Mouse (Mus musculus): ENCODE measurements around the gene Dcst1. TPM values are rescaled to one million over a fixed set of nuclear protein-coding genes. Genes with fewer than 3 reads are reported as not detected.

Gene Dcst1
- total RNA-seq, 4 experiments from 2014 or later: not detected

GRCm38 (mm10) chr3:89315195-89315929 lies 49.7 kb downstream of the Dcst1 start:
- DNase-seq (ENCODE audit: low spot score): peak; percentile 69

- DNase-seq (ENCODE audit: low spot score): no peak
Measured at GRCm38 (mm10) chr3:89314791-89315190, 50.3 kb downstream of the Dcst1 start.

GRCm38 (mm10) chr3:89314340-89314739 lies 50.7 kb downstream of the Dcst1 start:
- no peak for DNase-seq (ENCODE audit: low spot score)

GRCm38 (mm10) chr3:89308089-89308488 lies 57.0 kb downstream of the Dcst1 start:
- peak; percentile 73 for DNase-seq (ENCODE audit: low spot score)

- no peak for DNase-seq (ENCODE audit: low spot score)
Measured at GRCm38 (mm10) chr3:89305551-89306325, 59.3 kb downstream of the Dcst1 start.

- no peak for DNase-seq (ENCODE audit: low spot score)
Measured at GRCm38 (mm10) chr3:89305105-89305504, 59.9 kb downstream of the Dcst1 start.

GRCm38 (mm10) chr3:89304440-89304839 lies 60.6 kb downstream of the Dcst1 start:
- DNase-seq (ENCODE audit: low spot score): no peak

GRCm38 (mm10) chr3:89300514-89300913 lies 64.5 kb downstream of the Dcst1 start:
- DNase-seq (ENCODE audit: low spot score): no peak

Other genes with a start within 250 kb of the Dcst1 start
- gene Pklr, start 229.1 kb downstream of the Dcst1 start, total RNA-seq (2022): not detected
- gene Hcn3, start 205.1 kb downstream of the Dcst1 start, total RNA-seq (2022): under 1 TPM in 3 of 4 experiments, not detected in 1; 0.12 to 0.75 (median 0.72) TPM
- 10 to 100 TPM; 14.6 to 19.3 (median 17.2) TPM for gene Clk2, start 200.5 kb downstream of the Dcst1 start, total RNA-seq (2022)
- 10 to 100 TPM; 49.4 to 57.8 (median 53.3) TPM for gene Scamp3, start 187.8 kb downstream of the Dcst1 start, total RNA-seq (2022)
- gene Fam189b, start 182.1 kb downstream of the Dcst1 start, total RNA-seq (2022): 1 to 10 TPM; 2.6 to 4.8 (median 4.3) TPM
- gene Gba, start 162.3 kb downstream of the Dcst1 start, total RNA-seq (2022): 10 to 100 TPM; 17.0 to 19.8 (median 17.9) TPM
- 1 to 10 TPM; 3.2 to 9.8 (median 4.0) TPM for gene Thbs3, start 150.1 kb downstream of the Dcst1 start, total RNA-seq (2022)
- gene Mtx1, start 138.2 kb downstream of the Dcst1 start, total RNA-seq (2022): 10 to 100 TPM; 56.4 to 63.5 (median 59.5) TPM
- gene Muc1, start 136.2 kb downstream of the Dcst1 start, total RNA-seq (2022): under 1 TPM in 3 of 4 experiments, not detected in 1; 0.13 to 0.63 (median 0.49) TPM
- 100 to 1,000 TPM in 1 of 4 experiments, 10 to 100 TPM in 3; 87.0 to 108 (median 89.4) TPM for gene Krtcap2, start 119.3 kb downstream of the Dcst1 start, total RNA-seq (2022)
- under 1 TPM; 0.34 to 0.87 (median 0.83) TPM for gene Trim46, start 118.9 kb downstream of the Dcst1 start, total RNA-seq (2022)
- gene Dpm3, start 105.9 kb downstream of the Dcst1 start, total RNA-seq (2022): 10 to 100 TPM; 49.1 to 65.7 (median 53.6) TPM
- 10 to 100 TPM; 16.6 to 27.0 (median 21.0) TPM for gene Slc50a1, start 94.7 kb downstream of the Dcst1 start, total RNA-seq (2022)
- 10 to 100 TPM; 28.2 to 36.1 (median 32.6) TPM for gene Efna1, start 84.1 kb downstream of the Dcst1 start, total RNA-seq (2022)
- gene Efna3, start 42.3 kb downstream of the Dcst1 start, total RNA-seq (2022): under 1 TPM in 1 of 4 experiments, not detected in 3; 0.11 TPM
- under 1 TPM in 3 of 4 experiments, not detected in 1; 0.19 to 0.34 (median 0.27) TPM for gene Efna4, start 27.2 kb downstream of the Dcst1 start, total RNA-seq (2022)
- gene Adam15, start 15.3 kb downstream of the Dcst1 start, total RNA-seq (2022): 10 to 100 TPM; 43.3 to 52.5 (median 48.6) TPM
- gene Dcst2, start 3.3 kb downstream of the Dcst1 start, total RNA-seq (2022): not detected
- 10 to 100 TPM; 19.6 to 23.2 (median 22.9) TPM for gene Zbtb7b, start 29.5 kb upstream of the Dcst1 start, total RNA-seq (2022)
- 1 to 10 TPM in 2 of 4 experiments, under 1 TPM in 1, not detected in 1; 0.75 to 1.5 (median 1.2) TPM for gene Lenep, start 37.5 kb upstream of the Dcst1 start, total RNA-seq (2022)
- 10 to 100 TPM; 55.5 to 71.8 (median 67.9) TPM for gene Flad1, start 46.6 kb upstream of the Dcst1 start, total RNA-seq (2022)
- 1 to 10 TPM; 3.8 to 5.4 (median 4.2) TPM for gene Cks1b, start 53.1 kb upstream of the Dcst1 start, total RNA-seq (2022)
- 10 to 100 TPM; 33.3 to 37.7 (median 36.5) TPM for gene Shc1, start 53.2 kb upstream of the Dcst1 start, total RNA-seq (2022)
- gene Pygo2, start 65.0 kb upstream of the Dcst1 start, total RNA-seq (2022): 10 to 100 TPM; 13.3 to 17.9 (median 14.9) TPM
- gene Pbxip1, start 71.5 kb upstream of the Dcst1 start, total RNA-seq (2022): 10 to 100 TPM; 67.8 to 74.7 (median 71.2) TPM
- gene Pmvk, start 89.3 kb upstream of the Dcst1 start, total RNA-seq (2022): 1 to 10 TPM; 5.5 to 8.6 (median 7.5) TPM
- gene Kcnn3, start 154.9 kb upstream of the Dcst1 start, total RNA-seq (2022): 1 to 10 TPM; 2.1 to 3.4 (median 2.4) TPM

Data from heart, adult 8-10 months (tissue).